Mouse (Mus musculus) neutrophil, adult 65 days (primary cell): Measurements from ENCODE around the gene Slc7a7. TPM values are rescaled to one million over a fixed set of nuclear protein-coding genes. Genes with fewer than 3 reads are reported as not detected.

Experiments used
- total RNA-seq: library from RNA; stranded (reverse); gene quantifications from 2 replicates; pipeline ENCODE4 v1.2.4, GENCODE M21; 2023

The Slc7a7 gene
- 13.8 and 15.6 TPM in 2 replicates for total RNA-seq

GRCm38 (mm10) chr14:54417623-54418081 lies at the start of gene Slc7a7:
Gene Slc7a7 (minus strand): TSS chr14:54417780.

GRCm38 (mm10) chr14:54463959-54464292 lies 46.3 kb upstream of the Slc7a7 start, which contains the start of gene Lrp10:
Gene Lrp10 (plus strand): TSS chr14:54464137.

GRCm38 (mm10) chr14:54431334-54432077 lies 13.9 kb upstream of the Slc7a7 start, which contains the start of gene Mmp14:
Gene Mmp14 (plus strand): TSS chr14:54431612.

GRCm38 (mm10) chr14:54426689-54427398 lies 9.3 kb upstream of the Slc7a7 start, which contains the start of gene Mrpl52:
Gene Mrpl52 (plus strand): TSS chr14:54426909.

GRCm38 (mm10) chr14:54360577-54361340 lies 56.8 kb downstream of the Slc7a7 start, which contains the start of gene Oxa1l:
Gene Oxa1l (plus strand): TSS chr14:54360834.

Other genes with a start within 250 kb of the Slc7a7 start
- gene Dad1, start 163.7 kb downstream of the Slc7a7 start, total RNA-seq: 41.8 and 48.6 TPM in 2 replicates
- gene Abhd4, start 163.6 kb downstream of the Slc7a7 start, total RNA-seq: 13.0 and 13.2 TPM in 2 replicates
- gene Olfr49, start 132.8 kb downstream of the Slc7a7 start, total RNA-seq: not detected in 2 replicates
- 42.0 and 46.1 TPM in 2 replicates for gene Oxa1l, start 56.9 kb downstream of the Slc7a7 start, total RNA-seq
- 15.2 and 17.7 TPM in 2 replicates for gene Mrpl52, start 9.1 kb upstream of the Slc7a7 start, total RNA-seq
- 0.47 and 1.4 TPM in 2 replicates for gene Mmp14, start 13.8 kb upstream of the Slc7a7 start, total RNA-seq
- gene Lrp10, start 46.4 kb upstream of the Slc7a7 start, total RNA-seq: 106 and 114 TPM in 2 replicates
- 0.25 TPM in 1 of 2 replicates, not detected in the other for gene Rem2, start 58.3 kb upstream of the Slc7a7 start, total RNA-seq
- 9.2 and 9.3 TPM in 2 replicates for gene Prmt5, start 99.7 kb upstream of the Slc7a7 start, total RNA-seq
- gene Haus4, start 136.8 kb upstream of the Slc7a7 start, total RNA-seq: 14.4 and 22.8 TPM in 2 replicates
- gene Ajuba, start 159.8 kb upstream of the Slc7a7 start, total RNA-seq: 0.25 TPM in 1 of 2 replicates, not detected in the other
- 1.2 and 4.8 TPM in 2 replicates for gene 4931414P19Rik, start 188.2 kb upstream of the Slc7a7 start, total RNA-seq
- gene Psmb5, start 200.2 kb upstream of the Slc7a7 start, total RNA-seq: 55.2 and 60.7 TPM in 2 replicates
- not detected in 2 replicates for gene Psmb11, start 203.7 kb upstream of the Slc7a7 start, total RNA-seq
- gene Gm17606, start 223.2 kb upstream of the Slc7a7 start, total RNA-seq: not detected in 2 replicates
- gene Cdh24, start 223.6 kb upstream of the Slc7a7 start, total RNA-seq: 1.7 and 2.3 TPM in 2 replicates